Mouse (Mus musculus) left cerebral cortex, postnatal 14 days (tissue): ENCODE results near the gene Abtb2. TPM values are rescaled to one million over a fixed set of nuclear protein-coding genes. Genes with fewer than 3 reads are reported as not detected.

Source experiments
- DNase-seq, 2 experiments: peaks; one replicate each; pipeline ENCODE4 v3.0.0; 2021 to 2022; ENCODE audit warnings: low spot score in 2 of 2, mixed read lengths in 1 of 2
- intact Hi-C: fragments of 180-260 bp; cut with DNase I; formaldehyde crosslinking; loops from one replicate; pipeline ENCODE4 v1.15.1; 2025
- total RNA-seq, 2 experiments: library from RNA; stranded (reverse); gene quantifications; 2 replicates each; pipeline ENCODE4 v1.2.3; 2021

Gene Abtb2
- total RNA-seq, 2 experiments from 2014 or later: 13.4 to 13.7 TPM

- DNase-seq: no peak
- intact Hi-C loops: no loop called here
Observed at GRCm38 (mm10) chr2:103749091-103749490, 183.0 kb downstream of the Abtb2 start.

- DNase-seq: no peak
- intact Hi-C loops: no loop called here
Observed at GRCm38 (mm10) chr2:103751771-103752170, 185.7 kb downstream of the Abtb2 start.

GRCm38 (mm10) chr2:103754614-103755013, 188.5 kb downstream of the Abtb2 start:
- DNase-seq: no peak
- intact Hi-C loops: no loop called here

- no peak for DNase-seq
- intact Hi-C loops: no loop called here
Observed at GRCm38 (mm10) chr2:103755458-103756085, 189.5 kb downstream of the Abtb2 start.

- peak; percentile 12 to 55 for DNase-seq
- intact Hi-C loops: loop anchor here (5.0 kb wide), 1 partner anchor 37 kb away; the partner anchor contains the start of gene Caprin1
Observed at GRCm38 (mm10) chr2:103760421-103760820, 194.3 kb downstream of the Abtb2 start.

- peak; percentile 100 for DNase-seq
- intact Hi-C loops: loop anchor here (5.0 kb wide), 1 partner anchor 36 kb away; the partner anchor contains the start of gene Caprin1
Observed at GRCm38 (mm10) chr2:103760906-103761716, 195.0 kb downstream of the Abtb2 start, which contains the start of gene Nat10. Nat10 (minus strand) TSS chr2:103761270.

GRCm38 (mm10) chr2:103761993-103762392, 195.9 kb downstream of the Abtb2 start:
- intact Hi-C loops: loop anchor here (5.0 kb wide), 1 partner anchor 35 kb away; the partner anchor contains the start of gene Caprin1
- DNase-seq: no peak

- intact Hi-C loops: loop anchor here (5.0 kb wide), 1 partner anchor 35 kb away; the partner anchor contains the start of gene Caprin1
- no peak for DNase-seq
Observed at GRCm38 (mm10) chr2:103762492-103762891, 196.4 kb downstream of the Abtb2 start.

Other genes with a start within 250 kb of the Abtb2 start
- gene Elf5, start 154.6 kb upstream of the Abtb2 start, total RNA-seq: 1 to 10 TPM in 1 of 2 experiments, under 1 TPM in 1; 0.72 to 1.0 TPM
- 10 to 100 TPM; 55.0 to 60.0 TPM for gene Cat, start 81.2 kb upstream of the Abtb2 start, total RNA-seq
- 10 to 100 TPM; 28.3 to 29.5 TPM for gene Nat10, start 195.0 kb downstream of the Abtb2 start, total RNA-seq
- gene Caprin1, start 231.3 kb downstream of the Abtb2 start, total RNA-seq: 100 to 1,000 TPM; 339 to 364 TPM